Mouse (Mus musculus): Measurements from ENCODE around the gene Tmem202. TPM values are rescaled to one million over a fixed set of nuclear protein-coding genes. Genes with fewer than 3 reads are reported as not detected.

Gene Tmem202
- 0.39 and 1.4 TPM in 2 replicates for polyA plus RNA-seq (2015; fragmentation: Nextera tagmentation; extraction: Ambion mirVana)

DNA sequence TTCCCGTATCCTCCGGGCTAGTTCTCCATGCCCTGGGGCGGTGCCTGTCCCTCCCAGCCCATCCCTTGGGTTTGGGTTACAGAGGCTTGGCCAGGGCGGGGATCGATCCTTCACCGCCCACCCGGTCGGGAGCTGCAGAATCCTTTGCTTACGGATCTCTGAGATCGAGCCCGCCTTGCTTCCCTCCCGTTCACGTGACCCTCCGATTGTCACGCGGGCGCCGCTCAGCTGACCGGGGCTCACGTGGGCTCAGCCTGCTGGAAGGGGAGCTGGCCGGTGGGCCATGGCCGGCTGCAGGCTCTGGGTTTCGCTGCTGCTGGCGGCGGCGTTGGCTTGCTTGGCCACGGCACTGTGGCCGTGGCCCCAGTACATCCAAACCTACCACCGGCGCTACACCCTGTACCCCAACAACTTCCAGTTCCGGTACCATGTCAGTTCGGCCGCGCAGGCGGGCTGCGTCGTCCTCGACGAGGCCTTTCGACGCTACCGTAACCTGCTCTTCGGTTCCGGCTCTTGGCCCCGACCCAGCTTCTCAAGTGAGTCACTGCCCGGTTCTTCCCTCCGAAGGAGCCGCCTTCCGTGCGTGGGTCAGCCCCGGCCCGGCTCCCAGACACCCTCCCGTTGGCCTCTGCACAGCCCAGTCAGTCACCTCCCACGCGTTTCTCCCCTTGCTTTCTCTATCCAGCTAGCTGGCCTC, at the start of gene Tmem202, which contains the start of gene Hexa:
Gene Tmem202, minus strand, starts transcription at position 407 of the 697 bp plus-strand sequence.
Gene Hexa, plus strand, starts transcription at position 100 of the 697 bp plus-strand sequence.

DNA sequence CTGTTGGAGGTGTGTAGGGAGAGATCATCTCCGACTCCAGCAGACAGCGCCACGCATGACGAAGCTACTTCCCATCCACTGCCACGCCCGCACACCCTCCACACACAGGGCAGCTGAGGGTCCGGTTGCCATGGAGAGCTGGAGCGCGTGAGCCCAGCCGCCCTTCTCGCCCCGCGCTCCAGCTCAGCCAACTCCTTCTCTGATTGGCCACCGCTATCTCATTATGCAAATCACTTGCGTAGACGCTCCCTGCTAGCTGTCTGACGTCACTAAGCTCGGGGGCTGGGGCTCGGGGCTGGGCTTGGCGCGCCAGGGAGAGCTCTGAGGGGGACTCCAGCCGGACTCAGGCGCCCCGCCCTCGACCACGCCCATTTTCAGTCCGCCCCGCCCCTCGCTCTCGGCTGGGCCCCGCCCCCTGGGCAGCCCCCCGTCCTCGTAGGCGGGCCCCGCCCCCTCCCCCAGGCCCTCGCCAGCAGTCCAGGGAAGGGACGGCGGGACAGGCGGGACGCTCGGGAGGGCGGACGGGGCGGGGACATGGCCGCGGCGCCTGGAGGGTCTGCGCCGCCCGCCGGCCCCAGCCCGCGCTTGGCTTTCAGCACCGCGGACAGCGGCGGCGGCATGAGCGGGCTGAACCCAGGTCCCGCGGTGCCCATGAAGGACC, 38.3 kb upstream of the Tmem202 start, which contains the start of gene Celf6:
Gene Celf6, plus strand, starts transcription at position 74 of the 661 bp plus-strand sequence.

DNA sequence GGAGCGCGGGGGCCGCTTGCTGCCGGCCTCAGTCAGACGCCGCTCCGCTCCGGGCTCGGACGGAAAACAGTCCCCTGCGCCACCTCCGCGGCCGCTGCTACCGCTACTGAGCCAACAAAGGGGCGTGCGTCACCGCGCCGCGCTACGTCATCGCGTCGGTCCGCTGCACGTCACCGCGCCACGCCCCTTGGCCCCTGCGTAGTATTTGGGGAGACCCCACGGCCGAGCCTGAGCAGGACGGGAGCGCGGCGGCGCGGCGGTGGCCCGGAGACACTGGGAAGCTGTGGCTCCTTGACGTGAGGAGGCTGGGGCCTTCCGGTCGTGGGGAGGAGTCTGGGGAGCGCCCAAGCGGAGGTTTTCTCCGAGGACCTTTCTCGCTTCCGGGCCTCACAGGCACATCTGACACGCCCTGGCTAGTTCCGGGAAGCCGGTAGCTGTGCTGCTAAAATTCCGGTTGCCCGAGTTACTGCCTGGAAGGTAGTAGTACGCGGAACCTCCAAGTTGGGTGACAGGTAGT, 53.0 kb downstream of the Tmem202 start, which contains the start of gene Arih1:
Gene Arih1, minus strand, starts transcription at position 70 of the 517 bp plus-strand sequence.

Other genes starting within 250 kb of the Tmem202 start
- gene Adpgk, start 248.3 kb downstream of the Tmem202 start, polyA plus RNA-seq (2015; fragmentation: Nextera tagmentation; extraction: Ambion mirVana), result 16.3 and 18.7 TPM in 2 replicates
- gene Bbs4, start 186.3 kb downstream of the Tmem202 start, polyA plus RNA-seq (2015; fragmentation: Nextera tagmentation; extraction: Ambion mirVana), result 6.0 and 6.7 TPM in 2 replicates
- gene Arih1, start 53.2 kb downstream of the Tmem202 start, polyA plus RNA-seq (2015; fragmentation: Nextera tagmentation; extraction: Ambion mirVana), result 8.3 and 10.1 TPM in 2 replicates
- 59.0 and 62.2 TPM in 2 replicates for gene Hexa, start 307 bp downstream of the Tmem202 start, polyA plus RNA-seq (2015; fragmentation: Nextera tagmentation; extraction: Ambion mirVana)
- gene Celf6, start 38.1 kb upstream of the Tmem202 start, polyA plus RNA-seq (2015; fragmentation: Nextera tagmentation; extraction: Ambion mirVana), result 0.27 and 0.30 TPM in 2 replicates
- gene Parp6, start 77.4 kb upstream of the Tmem202 start, polyA plus RNA-seq (2015; fragmentation: Nextera tagmentation; extraction: Ambion mirVana), result 12.8 and 14.4 TPM in 2 replicates
- 986 and 1,026 TPM in 2 replicates for gene Pkm, start 116.5 kb upstream of the Tmem202 start, polyA plus RNA-seq (2015; fragmentation: Nextera tagmentation; extraction: Ambion mirVana)
- gene Gramd2, start 140.3 kb upstream of the Tmem202 start, polyA plus RNA-seq (2015; fragmentation: Nextera tagmentation; extraction: Ambion mirVana), result 0.41 and 1.3 TPM in 2 replicates
- gene Senp8, start 210.9 kb upstream of the Tmem202 start, polyA plus RNA-seq (2015; fragmentation: Nextera tagmentation; extraction: Ambion mirVana), result 5.5 and 6.0 TPM in 2 replicates
- gene Myo9a, start 211.0 kb upstream of the Tmem202 start, polyA plus RNA-seq (2015; fragmentation: Nextera tagmentation; extraction: Ambion mirVana), result 6.1 and 6.7 TPM in 2 replicates

Data from urinary bladder, postnatal 0 days (tissue).